Mouse (Mus musculus): ENCODE measurements around the gene Mbtps1.

Mbtps1 gene

DNA sequence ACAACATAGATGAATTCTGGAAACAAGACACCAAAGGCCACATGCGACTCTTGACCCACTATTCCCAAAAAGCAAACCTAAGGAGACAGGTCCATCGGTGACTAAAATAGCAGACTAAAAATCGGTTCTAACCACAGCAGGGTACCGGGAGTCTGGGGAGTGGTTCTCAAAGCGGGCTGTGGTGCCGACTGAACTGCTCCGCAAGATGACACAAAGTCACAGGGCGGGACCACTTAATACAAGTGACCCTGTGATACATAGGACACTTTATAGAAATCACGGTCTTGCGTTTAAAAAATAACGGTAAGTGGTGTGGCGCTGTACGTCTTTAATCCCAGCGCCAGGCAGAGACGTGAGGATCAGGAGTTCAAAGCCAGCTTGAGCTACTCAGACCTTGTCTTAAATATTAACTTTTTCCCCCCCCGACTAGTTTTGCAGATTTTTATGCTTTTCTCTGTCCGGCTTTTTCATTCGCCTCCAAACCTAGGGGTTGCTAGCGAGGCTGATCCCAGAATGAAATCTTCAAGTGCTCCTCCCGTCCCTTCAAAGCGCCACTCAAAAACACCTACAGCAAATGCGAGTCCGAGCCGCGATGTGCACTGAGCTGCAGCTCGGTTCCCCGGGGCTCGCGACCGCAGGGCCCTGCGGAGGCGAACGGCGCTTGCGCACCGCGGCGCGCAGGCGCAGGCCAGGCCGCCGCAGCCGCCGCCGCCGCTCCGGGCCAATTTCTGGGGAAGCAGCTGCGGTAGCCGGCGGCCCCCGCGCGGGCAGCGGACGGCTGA lies 523 bp downstream of the Mbtps1 start:
- DNase-seq (ENCODE audit: low spot score), result no peak

DNA sequence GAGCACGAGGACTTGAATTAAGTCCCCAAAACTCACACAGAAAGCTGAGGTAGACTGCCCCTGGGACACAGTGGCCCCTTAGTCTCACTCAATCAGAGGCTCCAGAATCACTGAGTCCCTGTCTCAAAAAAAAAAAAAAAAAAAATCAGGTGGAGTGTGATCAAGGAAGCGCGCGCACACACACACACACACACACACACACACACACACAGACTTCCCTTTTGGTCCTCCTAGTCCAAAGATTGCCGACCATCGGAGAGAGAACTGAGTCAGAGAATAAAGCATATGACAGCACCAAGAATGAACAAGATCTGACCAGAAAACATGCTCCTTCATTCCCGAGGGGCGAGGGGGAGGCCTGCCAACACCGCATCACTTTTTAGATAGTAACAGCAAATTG lies 1.4 kb downstream of the Mbtps1 start:
- no peak for DNase-seq (ENCODE audit: low spot score)

DNA sequence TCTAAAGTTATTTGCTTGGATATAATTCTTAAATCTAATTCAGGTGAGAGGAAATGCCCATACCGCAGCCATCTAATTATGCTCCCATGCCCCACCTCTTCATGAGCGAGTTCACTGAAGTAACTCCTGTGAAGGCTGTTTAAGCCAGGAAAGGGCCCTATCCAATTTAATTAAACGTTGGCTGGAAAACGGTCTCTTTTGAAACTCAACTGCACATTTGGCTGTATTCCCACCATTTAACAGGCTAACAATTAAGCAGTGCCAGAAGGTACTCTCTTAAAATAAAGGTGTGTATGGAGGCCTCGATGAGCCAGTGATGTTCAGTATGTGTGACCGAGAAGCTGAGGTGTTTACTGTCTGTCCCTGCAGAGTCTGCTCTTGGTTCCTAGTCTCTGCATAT lies 2.7 kb downstream of the Mbtps1 start:
- DNase-seq (ENCODE audit: low spot score), result no peak

DNA sequence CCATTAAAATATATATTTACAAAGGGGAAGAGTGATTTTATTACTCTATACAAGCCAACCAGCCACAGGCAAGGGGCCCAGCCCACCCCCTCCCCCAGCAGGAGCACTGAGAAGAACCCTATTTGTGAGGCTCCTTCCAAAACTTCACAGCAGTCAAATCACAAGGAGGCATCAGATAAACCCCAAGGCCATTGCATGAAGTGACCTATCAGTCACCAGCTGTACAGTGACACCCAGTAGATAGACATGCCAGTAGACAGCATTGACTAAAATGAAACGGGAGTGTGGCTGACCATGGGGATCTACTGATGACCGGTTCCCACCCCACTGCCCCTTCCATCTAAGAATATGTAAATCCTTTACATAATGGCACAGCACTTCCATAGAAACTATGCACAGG lies 5.6 kb downstream of the Mbtps1 start:
- no peak for DNase-seq (ENCODE audit: low spot score)

DNA sequence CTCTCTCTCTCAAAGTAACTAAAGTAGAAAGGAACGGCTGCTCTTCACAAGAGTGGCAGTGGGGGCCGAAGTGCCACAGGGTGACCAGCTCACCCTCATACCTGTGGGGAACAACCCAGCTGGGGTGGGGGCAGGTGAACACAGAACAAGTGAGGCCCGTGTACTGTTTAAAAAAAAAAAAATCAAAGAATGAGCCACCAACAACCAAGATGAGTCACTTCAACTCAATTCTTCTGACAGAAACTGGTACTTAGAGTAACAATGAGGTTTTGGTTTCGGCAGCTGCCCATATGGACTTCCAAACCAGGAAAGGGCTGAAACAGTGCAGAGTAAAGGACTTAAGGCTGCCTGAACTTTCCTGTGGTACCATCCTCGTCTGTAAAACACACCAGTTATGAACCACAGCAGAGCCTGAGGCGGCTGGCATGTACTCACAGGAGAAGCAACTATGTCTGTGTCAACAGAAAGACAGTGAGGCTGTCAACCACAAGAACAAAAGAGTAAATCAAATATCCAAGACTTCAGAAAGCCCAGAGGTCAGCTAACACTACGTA lies 9.9 kb downstream of the Mbtps1 start:
- DNase-seq (ENCODE audit: low spot score), result no peak

DNA sequence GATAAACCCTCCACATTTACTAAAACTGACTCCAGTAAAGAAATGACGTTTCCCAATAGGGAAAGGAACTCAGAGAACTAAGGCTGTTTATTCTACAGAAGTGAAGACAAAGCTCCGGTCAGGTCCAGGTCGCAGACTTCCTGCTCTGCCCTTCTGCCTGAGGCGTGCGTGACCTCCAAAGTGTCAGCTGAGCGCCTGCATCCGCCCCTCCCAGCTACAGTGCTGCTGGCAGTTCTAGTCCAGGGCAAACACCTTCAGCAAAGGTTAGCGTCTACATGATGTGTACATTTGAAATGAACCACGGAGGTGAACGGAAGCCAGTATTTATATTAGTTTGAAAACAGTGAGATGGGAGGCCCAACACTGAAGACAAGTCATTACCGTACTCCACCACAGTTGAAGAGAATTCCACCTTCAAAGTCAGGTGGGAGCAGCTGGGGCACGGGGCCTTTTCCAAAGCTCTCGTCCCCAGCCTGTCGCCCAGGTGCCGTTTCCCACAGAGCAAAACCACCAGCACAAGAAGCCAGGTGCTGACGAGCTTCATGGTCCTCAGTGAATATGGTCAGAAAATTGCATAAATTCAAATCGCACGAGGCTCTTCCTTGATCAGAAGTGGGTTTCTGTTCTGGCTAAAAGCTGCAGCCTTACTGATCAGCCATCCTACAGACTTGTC lies 11.4 kb downstream of the Mbtps1 start:
- peak; percentile 56 for DNase-seq (ENCODE audit: low spot score)

DNA sequence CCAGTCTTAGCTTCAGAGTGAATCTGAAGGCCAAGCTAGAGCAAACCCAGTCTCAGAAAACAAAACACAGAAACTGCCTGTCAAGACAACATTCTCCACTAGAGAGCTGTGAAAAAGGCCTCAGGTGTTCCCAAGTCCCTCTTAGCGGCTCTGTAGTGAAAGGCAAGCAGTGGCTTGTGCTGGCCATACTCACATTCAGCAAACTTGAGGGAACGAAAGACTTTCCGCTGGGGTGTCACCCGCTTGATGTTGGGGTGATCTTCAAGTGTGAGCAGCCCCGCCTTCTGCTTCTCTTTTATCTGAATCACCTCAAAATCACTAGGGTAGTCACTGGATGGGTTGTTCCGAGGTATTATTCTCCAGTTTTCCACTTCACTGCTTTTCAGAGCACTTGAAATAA lies 12.7 kb downstream of the Mbtps1 start:
- DNase-seq (ENCODE audit: low spot score), result no peak

DNA sequence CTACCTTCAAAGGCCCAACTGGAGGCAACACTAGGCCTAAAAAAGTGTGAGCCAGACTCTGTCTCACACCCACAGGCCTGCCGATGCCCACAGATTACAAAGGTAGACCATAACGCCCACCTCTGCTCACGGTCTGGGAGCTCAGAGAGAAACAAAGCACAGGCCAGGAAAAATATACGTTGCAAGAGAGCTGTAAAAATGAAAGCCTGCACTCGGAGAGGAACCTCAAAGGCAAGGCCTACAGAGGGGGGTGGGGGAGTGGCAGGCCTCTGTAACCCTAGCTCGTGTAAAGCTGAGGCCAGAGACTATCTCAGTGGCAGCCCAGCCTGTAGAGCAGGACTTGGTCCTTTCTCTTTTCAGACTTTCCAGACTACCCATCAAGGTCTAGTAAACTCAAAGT lies 13.4 kb downstream of the Mbtps1 start:
- no peak for DNase-seq (ENCODE audit: low spot score)

DNA sequence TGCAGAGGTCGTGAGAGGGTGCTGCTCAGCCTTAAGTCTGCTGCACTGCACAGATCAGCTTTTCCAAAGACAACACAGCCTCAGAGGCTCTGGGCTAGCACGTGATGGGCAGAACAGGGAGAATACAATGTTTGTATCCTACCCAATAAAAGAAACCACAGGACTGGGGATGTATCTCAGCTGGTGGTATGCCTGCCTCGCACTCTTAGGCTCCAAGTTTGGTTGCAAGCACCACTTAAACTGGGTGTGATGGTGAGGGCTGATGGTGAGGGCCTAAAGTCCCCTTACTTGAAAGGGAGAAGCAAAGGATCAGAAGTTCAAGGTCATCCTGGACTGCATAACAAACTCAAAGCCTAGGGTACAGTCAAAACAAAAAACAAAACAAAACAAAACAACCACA lies 13.9 kb downstream of the Mbtps1 start:
- no peak for DNase-seq (ENCODE audit: low spot score)

DNA sequence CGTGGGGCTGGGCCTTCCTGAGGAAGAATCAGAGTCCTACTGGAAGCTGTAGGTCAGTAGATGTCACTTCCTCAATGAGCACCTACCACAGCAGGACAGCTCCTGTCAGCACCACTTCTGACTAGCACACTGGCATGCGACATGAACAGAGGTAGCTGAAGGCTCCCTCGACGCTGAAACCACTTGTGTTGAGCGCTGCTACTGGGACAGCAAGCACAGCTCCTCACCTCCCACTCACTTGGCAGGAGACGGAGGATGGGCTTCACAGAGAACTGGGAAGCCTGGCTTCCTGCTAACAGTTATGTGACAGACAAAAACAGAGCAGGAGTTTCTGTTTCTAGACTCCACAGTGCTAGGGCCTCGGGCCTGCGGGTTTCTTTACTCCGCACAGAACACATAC lies 26.6 kb downstream of the Mbtps1 start:
- no peak for DNase-seq (ENCODE audit: low spot score)

DNA sequence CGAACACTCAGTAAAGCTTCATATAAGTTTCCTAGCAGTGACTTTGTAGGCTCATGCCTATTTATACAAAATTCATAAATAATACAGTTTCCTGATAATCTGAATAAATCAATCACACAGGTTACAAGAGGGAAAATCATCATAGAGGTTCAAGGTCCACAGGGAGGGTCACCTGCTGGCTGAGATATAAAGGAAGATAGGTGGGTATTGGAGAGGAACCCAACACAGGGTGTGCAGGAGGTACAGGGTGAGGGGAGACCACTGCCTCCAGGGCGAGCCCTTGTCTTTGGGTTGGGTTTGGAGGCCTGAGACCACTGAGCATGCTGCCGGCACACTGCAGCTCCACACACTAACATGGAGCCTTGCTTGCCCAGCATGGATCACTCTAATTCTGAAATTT lies 27.1 kb downstream of the Mbtps1 start:
- no peak for DNase-seq (ENCODE audit: low spot score)

DNA sequence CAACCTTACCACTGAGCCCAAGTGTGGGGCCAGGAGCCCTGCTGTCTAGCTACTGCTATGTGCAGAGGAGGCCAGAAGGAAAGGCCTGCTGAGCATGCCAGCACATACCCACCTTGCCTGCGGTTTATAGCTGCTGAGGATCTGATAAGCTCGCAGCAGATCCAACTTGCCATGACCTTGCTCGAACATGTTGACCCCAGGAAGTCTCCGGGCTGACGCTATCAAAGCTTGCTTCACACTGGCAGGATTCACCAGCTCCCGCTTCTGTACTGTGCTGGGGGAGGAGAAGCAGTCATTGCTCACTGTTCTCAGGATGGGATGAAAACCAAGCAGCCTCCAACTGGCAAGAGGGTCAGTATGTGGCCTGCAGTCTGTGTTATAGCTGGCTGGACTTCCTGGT lies 27.6 kb downstream of the Mbtps1 start:
- no peak for DNase-seq (ENCODE audit: low spot score)

DNA sequence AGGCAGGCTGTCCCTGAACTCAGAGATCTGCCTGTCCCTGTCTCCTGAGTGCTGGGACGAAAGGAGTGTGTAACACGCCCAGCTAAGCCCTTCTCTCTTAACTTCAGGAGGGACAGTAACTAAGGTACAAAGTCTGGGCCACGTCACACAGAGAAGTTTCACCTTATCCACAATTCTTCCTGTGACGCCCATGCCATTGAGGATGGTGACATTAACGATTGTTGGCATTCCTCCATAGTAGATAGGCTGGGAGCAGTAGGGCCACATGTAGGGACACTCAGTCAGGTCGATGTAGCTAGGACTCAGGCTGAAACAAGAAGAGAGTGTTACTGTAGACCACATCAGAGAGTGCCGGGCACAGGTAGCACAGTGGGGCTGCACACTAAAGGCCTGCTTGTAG lies 29.8 kb downstream of the Mbtps1 start:
- no peak for DNase-seq (ENCODE audit: low spot score)

DNA sequence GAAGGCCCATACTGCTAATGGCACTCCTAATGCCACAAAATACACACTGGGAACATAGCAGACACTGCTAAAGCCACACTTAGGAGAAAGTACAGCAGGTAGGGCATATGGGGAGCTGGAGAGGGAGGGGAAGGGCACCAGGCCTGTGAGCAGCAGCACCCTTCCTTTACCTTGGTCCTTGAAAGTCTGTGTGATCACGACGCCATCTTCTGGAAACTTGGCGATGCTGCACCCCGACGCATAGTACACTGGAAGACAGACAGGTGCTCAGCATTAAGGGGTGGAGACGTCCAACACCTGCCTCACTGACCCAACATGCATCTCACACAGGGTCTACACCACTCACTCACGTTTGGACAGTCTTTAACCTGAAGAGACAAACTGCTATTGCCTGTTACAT lies 38.4 kb downstream of the Mbtps1 start:
- DNase-seq (ENCODE audit: low spot score), result no peak

DNA sequence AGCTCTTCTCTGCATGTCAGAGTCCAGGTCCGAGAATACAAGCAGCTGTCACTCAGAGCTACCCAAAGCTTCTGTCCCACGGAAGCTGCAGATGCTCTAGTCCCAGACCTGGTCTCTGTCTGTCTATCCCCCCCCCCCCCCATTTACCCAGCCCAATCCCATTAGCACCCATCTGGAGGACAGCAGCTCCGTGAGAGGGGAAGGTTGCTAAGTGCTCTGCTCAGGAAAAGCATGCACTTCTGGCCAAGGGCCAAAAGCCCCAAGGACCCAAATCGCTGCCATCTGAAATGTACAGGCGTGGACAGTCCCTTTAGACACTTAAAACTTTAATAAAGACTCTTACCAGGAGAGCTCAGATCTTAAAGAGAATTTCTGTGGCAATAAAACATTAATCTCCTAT lies 41.9 kb downstream of the Mbtps1 start:
- DNase-seq (ENCODE audit: low spot score), result no peak

DNA sequence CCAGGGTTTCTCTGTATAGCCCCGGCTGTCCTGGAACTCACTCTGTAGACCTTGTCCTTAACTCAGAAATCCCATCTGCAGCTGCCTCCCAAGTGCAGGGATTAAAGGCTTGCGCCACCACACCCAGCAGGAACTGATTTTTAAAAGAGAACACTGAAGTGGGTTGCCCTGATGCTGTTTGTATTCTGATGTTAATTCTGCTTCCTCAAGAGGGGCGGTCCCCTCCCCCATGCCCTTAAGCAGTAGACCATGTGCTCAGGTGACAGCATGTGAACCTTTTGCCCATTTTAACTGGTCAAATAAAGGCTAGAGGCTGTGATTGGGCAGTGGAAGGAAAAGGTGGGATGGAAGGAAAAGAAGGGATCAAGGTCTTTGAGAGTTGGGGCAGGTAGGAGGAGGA lies 42.8 kb downstream of the Mbtps1 start:
- no peak for DNase-seq (ENCODE audit: low spot score)

DNA sequence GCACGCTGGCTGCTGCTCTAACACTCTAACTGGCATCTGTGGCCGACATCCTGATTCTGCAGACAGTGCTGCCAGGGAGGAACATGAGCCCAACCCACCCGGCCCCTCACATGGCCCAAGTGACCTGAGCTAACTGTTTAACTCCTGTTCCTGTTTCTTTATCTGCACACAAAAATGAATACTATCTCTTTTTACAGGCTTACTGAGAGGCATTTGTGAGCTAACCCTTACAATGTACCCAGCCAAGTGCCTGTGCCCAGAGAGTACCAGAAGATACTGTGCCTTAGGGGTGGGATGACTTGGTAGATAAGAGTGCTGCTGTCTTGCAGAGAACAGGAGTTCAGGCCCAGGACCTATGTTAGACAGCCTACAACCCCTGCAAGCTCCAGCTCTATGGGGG lies 43.6 kb downstream of the Mbtps1 start:
- no peak for DNase-seq (ENCODE audit: low spot score)

DNA sequence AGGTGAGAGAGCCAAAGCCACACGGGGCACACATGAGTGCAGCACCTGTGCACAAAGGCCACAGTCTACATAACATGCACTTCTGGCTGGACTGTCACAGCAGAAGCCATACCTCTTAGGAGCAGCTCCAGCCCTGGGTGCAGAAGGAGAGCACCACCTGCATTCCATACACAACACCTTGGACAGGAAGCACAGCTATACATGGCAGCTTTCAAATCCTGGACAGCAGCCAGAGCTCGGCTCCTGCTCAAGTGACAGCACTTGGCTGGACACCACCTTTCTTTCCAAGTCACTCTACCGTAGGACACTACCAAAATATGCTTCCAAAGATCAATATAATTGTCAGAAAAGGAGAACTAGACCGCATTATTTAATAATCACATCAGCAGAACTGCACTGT lies 45.1 kb downstream of the Mbtps1 start:
- no peak for DNase-seq (ENCODE audit: low spot score)

DNA sequence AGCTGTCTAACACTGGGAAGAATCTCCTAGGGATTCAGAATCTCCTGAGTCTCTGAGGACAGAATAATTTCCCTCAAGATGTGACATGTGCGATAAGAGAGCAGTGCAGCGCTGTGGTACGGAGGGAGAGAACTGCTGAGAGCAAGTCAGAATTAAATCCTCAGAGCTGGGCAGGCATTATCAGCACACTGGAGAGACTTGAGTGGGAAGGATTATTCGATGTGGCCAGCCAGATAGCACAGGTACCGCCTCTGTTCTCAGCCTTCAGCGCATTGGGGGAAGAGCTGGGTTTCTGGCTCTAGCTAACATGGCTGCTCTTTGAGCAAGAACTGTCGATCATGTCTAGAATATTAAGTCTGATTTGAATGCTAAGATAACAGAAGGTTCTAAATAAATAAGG lies 46.8 kb downstream of the Mbtps1 start:
- DNase-seq (ENCODE audit: low spot score), result no peak

DNA sequence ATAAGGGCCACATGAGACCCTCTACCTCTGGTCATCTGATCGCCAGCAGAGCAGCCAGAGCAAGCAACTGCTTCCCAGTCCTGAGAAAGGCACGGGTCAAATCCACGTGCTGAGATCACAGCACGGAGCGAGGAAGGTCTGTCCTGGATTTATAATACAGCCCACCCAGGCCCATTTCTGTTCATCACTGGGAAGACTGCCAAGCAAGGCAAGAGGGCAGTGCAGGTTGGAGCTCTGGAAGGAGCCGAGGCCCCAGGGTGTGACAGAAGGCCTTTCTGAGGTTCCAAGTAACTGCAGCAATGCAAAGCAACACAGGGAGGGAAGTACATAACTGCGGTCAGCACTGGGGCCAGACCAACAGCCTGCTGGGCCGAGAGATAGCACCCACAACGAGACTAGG lies 48.1 kb downstream of the Mbtps1 start:
- DNase-seq (ENCODE audit: low spot score), result no peak

DNA sequence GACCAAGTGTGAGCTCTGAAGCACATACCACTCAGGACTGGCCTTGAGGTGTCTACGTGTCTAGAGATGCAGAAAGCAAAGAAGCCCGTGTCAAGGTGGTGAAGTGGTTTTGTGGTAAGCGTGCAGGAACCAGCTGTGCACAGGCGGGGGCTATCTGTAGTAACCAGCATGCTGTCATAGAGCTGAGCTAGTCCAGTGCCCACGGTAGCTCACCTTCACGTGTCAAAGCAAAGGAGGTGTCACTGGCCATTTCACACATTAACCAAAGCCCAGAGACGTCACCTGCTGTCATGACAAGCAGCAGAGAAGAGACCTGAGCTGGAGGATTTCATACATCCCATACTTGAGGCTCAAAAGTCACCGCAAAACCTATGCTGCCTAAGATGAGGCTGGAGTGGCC lies 52.4 kb downstream of the Mbtps1 start:
- DNase-seq (ENCODE audit: low spot score), result no peak

DNA sequence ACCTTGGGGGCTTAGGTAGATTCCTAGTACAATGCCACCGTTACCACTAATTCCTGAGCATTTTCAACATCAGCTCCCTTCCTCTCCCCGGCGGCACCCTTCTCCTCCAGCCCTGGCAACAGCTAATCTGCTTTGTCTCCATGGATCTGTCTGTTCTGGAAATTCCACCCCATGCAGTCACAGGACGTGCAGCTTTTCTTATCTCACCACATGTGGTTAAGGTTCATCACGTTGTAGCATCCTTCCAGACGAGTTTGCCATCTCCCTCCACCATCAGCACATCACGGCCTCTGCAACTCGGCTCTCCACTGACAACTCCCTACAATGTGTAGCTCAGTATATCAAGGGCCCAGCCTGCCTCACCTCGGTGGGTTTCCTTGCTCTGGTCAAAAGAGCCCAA lies 53.0 kb downstream of the Mbtps1 start:
- no peak for DNase-seq (ENCODE audit: low spot score)

DNA sequence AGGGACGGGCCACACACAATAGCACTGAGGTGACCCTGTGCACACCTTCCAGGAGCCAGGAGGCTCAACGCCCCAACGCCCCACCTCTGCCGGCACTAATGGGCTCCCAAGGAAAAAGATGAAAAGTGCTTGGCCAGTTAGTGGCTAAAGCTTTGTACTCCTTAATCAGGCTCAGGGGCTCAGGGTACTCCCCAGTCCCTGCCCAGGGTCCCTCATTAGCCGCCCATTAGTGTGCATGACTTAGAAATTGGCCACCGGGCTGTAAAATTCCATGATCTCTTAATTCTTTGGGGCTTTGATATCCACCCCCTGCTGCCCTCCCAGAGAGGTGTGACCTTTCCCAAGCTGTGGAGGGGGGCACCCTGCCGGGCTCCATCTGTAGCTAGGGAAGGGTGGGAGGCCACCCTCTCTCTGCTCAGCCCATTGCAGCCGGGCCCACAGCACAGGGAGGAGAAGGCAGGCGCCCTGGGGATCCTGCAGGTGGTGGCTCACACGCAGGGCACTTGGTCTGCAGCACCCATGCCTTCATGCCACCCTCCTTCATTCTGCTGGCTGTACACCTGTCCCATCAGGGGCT lies 55.3 kb downstream of the Mbtps1 start:
- no peak for DNase-seq (ENCODE audit: low spot score)

Measured in yolk sac, embryonic 10.5 days (tissue).